Comparison of ENCODE assay signal across 7 mouse cellular contexts in genomic region chr4:133729541-133730093, GRCm38 (mm10). TPM values are rescaled to one million over a fixed set of nuclear protein-coding genes. Genes with fewer than 3 reads are reported as not detected.
DNase-seq lines count a peak whose midpoint lies in the region; ATAC-seq and TF ChIP-seq lines count a peak whose summit lies in the region.

No protein-coding gene starts in this region.

- WGBS in intestine, postnatal 0 days: 1% methylated on average over 16 of the region's 16 CpGs
- 19% methylated on average over 16 of the region's 16 CpGs for WGBS in midbrain, embryonic 10.5 days
- 2% methylated on average over 16 of the region's 16 CpGs for WGBS in small intestine, adult 2 months

- no peaks in the 10 kb centered on the region for H3K9me3 ChIP-seq in intestine, postnatal 0 days (ENCODE audit: control insufficient read depth)
- H3K9me3 ChIP-seq in midbrain, embryonic 10.5 days (replicated peaks): no peaks in the 10 kb centered on the region

- intact Hi-C loops in left cerebral cortex, postnatal 36 days (cut with DNase I): loop anchor here (2.0 kb wide), 1 partner anchor 23 kb away; no protein-coding TSS in a partner anchor

- H3K27ac ChIP-seq in intestine, postnatal 0 days (ENCODE audit: low read depth, low read length): peak overlapping the region; percentile 62
- H3K27ac ChIP-seq in midbrain, embryonic 10.5 days (replicated peaks): peak overlapping the region; percentile 86
- peak overlapping the region; percentile 14; the same call in 1 of the 2 replicates for H3K27ac ChIP-seq in small intestine, adult 2 months (ENCODE audit: insufficient read depth, low read depth, low read length)

- ATAC-seq in intestine, postnatal 0 days: peak; percentile 87

- H3K9ac ChIP-seq in intestine, postnatal 0 days (ENCODE audit: low read depth, low read length): no peak overlapping the region

- no peak overlapping the region for H3K4me3 ChIP-seq in intestine, postnatal 0 days (ENCODE audit: low read depth, low read length)
- peak overlapping the region; percentile 36 for H3K4me3 ChIP-seq in midbrain, embryonic 10.5 days
- no peak overlapping the region for H3K4me3 ChIP-seq in small intestine, adult 2 months (ENCODE audit: low read depth, low read length)

- H3K36me3 ChIP-seq in intestine, postnatal 0 days (ENCODE audit: control insufficient read depth, insufficient read depth): no peaks in the 10 kb centered on the region
- H3K36me3 ChIP-seq in midbrain, embryonic 10.5 days: peaks cover 46% of the 10 kb centered on the region
- peaks cover 5% of the 10 kb centered on the region for H3K36me3 ChIP-seq in small intestine, adult 2 months (ENCODE audit: control insufficient read depth, insufficient read depth, low read length)

- no peak for TF ChIP-seq CTCF in intestine, postnatal 0 days (IDR thresholded peaks at IDR 0.05; ENCODE audit: low read depth)
- TF ChIP-seq CTCF in small intestine, adult 2 months (IDR thresholded peaks at IDR 0.05; ENCODE audit: extremely low read depth, insufficient read length, insufficient replicate concordance, low read depth, low read length): no peak

- no peak for TF ChIP-seq POLR2A in small intestine, adult 2 months (IDR thresholded peaks at IDR 0.05; ENCODE audit: low read depth, low read length)

- peak overlapping the region; percentile 37 for H3K4me2 ChIP-seq in intestine, postnatal 0 days (replicated peaks; ENCODE audit: low read depth)

- no peaks in the 10 kb centered on the region for H3K27me3 ChIP-seq in intestine, postnatal 0 days (replicated peaks; ENCODE audit: control insufficient read depth, insufficient read depth, low read length)
- no peaks in the 10 kb centered on the region for H3K27me3 ChIP-seq in midbrain, embryonic 10.5 days (ENCODE audit: low read depth, poor library complexity, severe bottlenecking)
- H3K27me3 ChIP-seq in small intestine, adult 2 months (ENCODE audit: control insufficient read depth, insufficient read depth, low read length): no peaks in the 10 kb centered on the region

- DNase-seq in adrenal gland, adult 8-10 months: peak; percentile 82
- peak; percentile 82 for DNase-seq in embryo, embryonic 9.5 days (ENCODE audit: extremely low spot score)
- DNase-seq in gastrocnemius, postnatal 4 days (ENCODE audit: low spot score in 2 of 2): peak; percentile 59 to 84
- peak; percentile 85 to 86 for DNase-seq in left cerebral cortex, postnatal 36 days (ENCODE audit: low spot score in 2 of 2)
- peak; percentile 84 for DNase-seq in midbrain, embryonic 10.5 days (ENCODE audit: low spot score)

- H3K4me1 ChIP-seq in intestine, postnatal 0 days (replicated peaks; ENCODE audit: control insufficient read depth, insufficient read depth, low read length): peaks cover 23% of the 10 kb centered on the region
- peaks cover 75% of the 10 kb centered on the region for H3K4me1 ChIP-seq in midbrain, embryonic 10.5 days
- H3K4me1 ChIP-seq in small intestine, adult 2 months (ENCODE audit: control insufficient read depth, insufficient read depth, insufficient read length, low read length): peaks cover 19% of the 10 kb centered on the region

RNA-seq across cellular contexts. Expression of gene Arid1a, which starts 27.0 kb away (rescaled TPM):
- 10 to 100 TPM; 50.7 to 84.3 (median 61.1) TPM for total RNA-seq in adrenal gland, adult 8-10 months (2022)
- total RNA-seq in gastrocnemius, postnatal 4 days (2021): 10 to 100 TPM; 55.0 to 55.5 TPM
- 10.4 and 12.1 TPM in 2 replicates for polyA plus RNA-seq in intestine, postnatal 0 days (2015; fragmentation: Nextera tagmentation; extraction: Ambion mirVana)
- total RNA-seq in left cerebral cortex, postnatal 36 days (2021): 10 to 100 TPM; 76.5 to 96.1 TPM
- polyA plus RNA-seq in midbrain, embryonic 10.5 days (2016; fragmentation: Nextera tagmentation; extraction: Ambion mirVana): 32.7 and 34.5 TPM in 2 replicates
- polyA plus RNA-seq in small intestine, adult 2 months (2012; rRNA removed): 42.1 and 74.9 TPM in 2 replicates

RNA-seq across cellular contexts. Expression of gene Pigv, which starts 57.2 kb away (rescaled TPM):
- 10 to 100 TPM; 26.0 to 31.0 (median 27.3) TPM for total RNA-seq in adrenal gland, adult 8-10 months (2022)
- total RNA-seq in gastrocnemius, postnatal 4 days (2021): 10 to 100 TPM; 11.3 to 11.7 TPM
- 10.7 and 12.5 TPM in 2 replicates for polyA plus RNA-seq in intestine, postnatal 0 days (2015; fragmentation: Nextera tagmentation; extraction: Ambion mirVana)
- 1 to 10 TPM; 8.3 to 9.6 TPM for total RNA-seq in left cerebral cortex, postnatal 36 days (2021)
- polyA plus RNA-seq in midbrain, embryonic 10.5 days (2016; fragmentation: Nextera tagmentation; extraction: Ambion mirVana): 18.7 and 19.5 TPM in 2 replicates
- polyA plus RNA-seq in small intestine, adult 2 months (2012; rRNA removed): 6.0 and 8.9 TPM in 2 replicates

Comparison
In these comparisons a context has a peak if more than half of its experiments do, and no peak if none do; other contexts are left out.
1. H3K27ac ChIP-seq: peak in every context shown above with its lines; median percentile 86 in midbrain, embryonic 10.5 days; 62 in intestine, postnatal 0 days; 14 in small intestine, adult 2 months.